Mouse (Mus musculus): ENCODE measurements around the gene 1700029H14Rik. TPM values are rescaled to one million over a fixed set of nuclear protein-coding genes. Genes with fewer than 3 reads are reported as not detected.

The 1700029H14Rik gene
- polyA plus RNA-seq, 1 experiment from 2014 or later: not detected

GRCm38 (mm10) chr8:13507284-13507937 lies 54.9 kb downstream of the 1700029H14Rik start:
- no peaks in the 10 kb centered on the region for H3K36me3 ChIP-seq (ENCODE audit: control insufficient read depth, insufficient read depth, low read length)
- WGBS (ENCODE audit: insufficient replicate concordance): 75% methylated on average over 3 of the region's 3 CpGs
- no peak overlapping the region for H3K4me2 ChIP-seq

DNA sequence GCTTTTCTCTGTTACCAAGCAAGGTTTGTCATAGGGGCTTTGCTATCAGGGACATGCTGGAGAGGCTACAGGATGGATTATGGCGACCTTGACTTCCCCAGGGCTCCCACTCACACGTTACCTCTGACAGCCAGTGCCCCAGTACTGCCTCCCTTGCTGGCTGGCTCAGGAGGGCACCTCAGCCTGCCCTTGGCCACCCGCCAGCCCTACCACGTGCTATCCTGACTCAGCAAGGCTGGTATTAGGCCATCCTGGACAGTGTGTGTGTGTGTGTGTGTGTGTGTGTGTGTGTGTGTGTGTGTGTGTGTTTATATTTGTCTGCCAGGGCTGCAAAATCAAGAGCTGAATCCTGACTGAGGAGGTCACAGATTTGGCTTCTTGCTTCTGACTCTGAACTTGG lies 55.4 kb downstream of the 1700029H14Rik start:
- no peak for ATAC-seq (replicated peaks; ENCODE audit: insufficient number of reproducible peaks, low FRiP score, low TSS enrichment)
- Histone ChIP-seq H3K9me3 (replicated peaks; ENCODE audit: control insufficient read depth, low read length) (no peaks in the 10 kb centered on the region), H3K4me3 (ENCODE audit: low read depth, low read length) (no peak overlapping the region), H3K36me3 (ENCODE audit: control insufficient read depth, insufficient read depth, low read length) (no peaks in the 10 kb centered on the region), H3K9ac (ENCODE audit: low read depth, low read length) (no peak overlapping the region), H3K4me2 (no peak overlapping the region), H3K27me3 (ENCODE audit: control insufficient read depth, insufficient read depth, low read length) (no peaks in the 10 kb centered on the region), H3K27ac (ENCODE audit: low read depth, low read length) (no peak overlapping the region), H3K4me1 (ENCODE audit: control insufficient read depth, insufficient read depth, low read length) (no peaks in the 10 kb centered on the region)
- WGBS (ENCODE audit: insufficient replicate concordance): 38% methylated on average over 4 of the region's 4 CpGs

More at GRCm38 (mm10) chr8:13507284-13507937, 54.9 kb downstream of the 1700029H14Rik start:
- Histone ChIP-seq H3K9me3 (replicated peaks; ENCODE audit: control insufficient read depth, low read length) (no peaks in the 10 kb centered on the region), H3K27me3 (ENCODE audit: control insufficient read depth, insufficient read depth, low read length) (no peaks in the 10 kb centered on the region), H3K4me1 (ENCODE audit: control insufficient read depth, insufficient read depth, low read length) (no peaks in the 10 kb centered on the region), H3K27ac (ENCODE audit: low read depth, low read length) (no peak overlapping the region), H3K4me3 (ENCODE audit: low read depth, low read length) (no peak overlapping the region), H3K9ac (ENCODE audit: low read depth, low read length) (no peak overlapping the region)
- ATAC-seq (replicated peaks; ENCODE audit: insufficient number of reproducible peaks, low FRiP score, low TSS enrichment): no peak

GRCm38 (mm10) chr8:13504894-13505674 lies 57.2 kb downstream of the 1700029H14Rik start:
- no peaks in the 10 kb centered on the region for H3K27me3 ChIP-seq (ENCODE audit: control insufficient read depth, insufficient read depth, low read length)
- no peak for ATAC-seq (replicated peaks; ENCODE audit: insufficient number of reproducible peaks, low FRiP score, low TSS enrichment)
- H3K9ac ChIP-seq (ENCODE audit: low read depth, low read length): no peak overlapping the region
- no peak overlapping the region for H3K27ac ChIP-seq (ENCODE audit: low read depth, low read length)
- no peaks in the 10 kb centered on the region for H3K9me3 ChIP-seq (replicated peaks; ENCODE audit: control insufficient read depth, low read length)
- H3K36me3 ChIP-seq (ENCODE audit: control insufficient read depth, insufficient read depth, low read length): no peaks in the 10 kb centered on the region
- H3K4me1 ChIP-seq (ENCODE audit: control insufficient read depth, insufficient read depth, low read length): no peaks in the 10 kb centered on the region
- H3K4me3 ChIP-seq (ENCODE audit: low read depth, low read length): no peak overlapping the region
- H3K4me2 ChIP-seq: no peak overlapping the region

DNA sequence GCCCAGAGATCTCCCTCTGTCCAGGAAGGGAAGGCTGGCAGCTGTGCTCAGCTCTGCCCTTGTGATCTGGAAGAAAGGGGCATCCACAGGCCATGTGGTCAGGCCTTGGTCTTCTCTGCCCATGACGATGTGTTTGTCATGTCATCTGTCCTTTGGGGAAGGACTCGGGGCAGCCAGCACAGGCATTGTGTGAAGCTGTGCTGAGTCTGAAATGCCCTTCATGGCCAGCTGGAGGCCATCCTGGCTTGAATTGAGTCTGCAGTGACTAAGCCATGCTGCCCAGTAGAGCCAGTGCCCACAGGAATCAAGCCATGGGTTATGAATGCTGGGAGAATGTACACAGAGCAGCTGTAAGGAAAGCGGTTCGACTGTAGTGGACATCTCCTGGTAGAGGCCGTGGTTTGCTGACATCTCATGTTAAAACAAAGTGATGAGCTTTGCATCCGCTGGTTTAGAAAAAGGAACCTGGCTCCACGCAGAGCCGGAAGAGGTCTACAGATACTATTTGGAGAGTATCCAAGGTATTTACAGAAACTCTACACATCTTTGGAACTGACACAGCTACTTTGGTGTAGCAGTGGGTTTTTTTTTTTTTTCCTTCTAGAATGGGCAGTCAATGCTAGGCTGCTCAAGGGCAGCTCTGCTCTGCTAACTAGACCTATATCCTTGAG lies 58.2 kb downstream of the 1700029H14Rik start:
- H3K4me1 ChIP-seq (ENCODE audit: control insufficient read depth, insufficient read depth, low read length): no peaks in the 10 kb centered on the region
- no peak overlapping the region for H3K9ac ChIP-seq (ENCODE audit: low read depth, low read length)
- H3K27ac ChIP-seq (ENCODE audit: low read depth, low read length): no peak overlapping the region
- H3K27me3 ChIP-seq (ENCODE audit: control insufficient read depth, insufficient read depth, low read length): no peaks in the 10 kb centered on the region
- H3K9me3 ChIP-seq (replicated peaks; ENCODE audit: control insufficient read depth, low read length): no peaks in the 10 kb centered on the region
- H3K36me3 ChIP-seq (ENCODE audit: control insufficient read depth, insufficient read depth, low read length): no peaks in the 10 kb centered on the region
- 76% methylated on average over 8 of the region's 8 CpGs for WGBS (ENCODE audit: insufficient replicate concordance)
- no peak overlapping the region for H3K4me3 ChIP-seq (ENCODE audit: low read depth, low read length)
- no peak overlapping the region for H3K4me2 ChIP-seq
- ATAC-seq (replicated peaks; ENCODE audit: insufficient number of reproducible peaks, low FRiP score, low TSS enrichment): no peak

DNA sequence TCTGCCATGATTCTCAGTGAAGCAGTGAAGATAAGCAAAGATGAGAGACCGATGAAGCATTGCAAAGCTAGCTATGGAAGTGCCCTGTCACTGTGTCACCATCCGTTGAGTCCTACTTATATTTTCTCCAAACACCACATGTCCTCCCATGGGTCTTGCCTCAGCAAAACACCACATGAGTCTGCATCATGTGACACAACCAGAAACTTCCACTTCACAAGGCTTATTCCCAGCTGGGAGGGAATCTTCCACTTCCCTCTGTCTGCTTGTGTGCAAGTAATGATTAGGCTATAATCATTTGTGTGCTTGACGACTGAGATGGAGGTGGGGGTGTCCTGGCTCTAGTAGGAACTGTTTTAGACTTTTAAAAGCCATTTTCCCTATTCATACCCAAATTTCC lies 61.0 kb downstream of the 1700029H14Rik start:
- H3K4me2 ChIP-seq: no peak overlapping the region
- no peaks in the 10 kb centered on the region for H3K4me1 ChIP-seq (ENCODE audit: control insufficient read depth, insufficient read depth, low read length)
- ATAC-seq (replicated peaks; ENCODE audit: insufficient number of reproducible peaks, low FRiP score, low TSS enrichment): no peak
- H3K27ac ChIP-seq (ENCODE audit: low read depth, low read length): no peak overlapping the region
- no peak overlapping the region for H3K9ac ChIP-seq (ENCODE audit: low read depth, low read length)
- H3K27me3 ChIP-seq (ENCODE audit: control insufficient read depth, insufficient read depth, low read length): no peaks in the 10 kb centered on the region
- H3K9me3 ChIP-seq (replicated peaks; ENCODE audit: control insufficient read depth, low read length): no peaks in the 10 kb centered on the region
- WGBS (ENCODE audit: insufficient replicate concordance): 75% methylated on average over 3 of the region's 3 CpGs
- H3K36me3 ChIP-seq (ENCODE audit: control insufficient read depth, insufficient read depth, low read length): no peaks in the 10 kb centered on the region
- no peak overlapping the region for H3K4me3 ChIP-seq (ENCODE audit: low read depth, low read length)

Other genes with a start within 250 kb of the 1700029H14Rik start
- gene Tfdp1, start 223.7 kb downstream of the 1700029H14Rik start, polyA plus RNA-seq (2014; fragmentation: Nextera tagmentation; extraction: Ambion mirVana): 108 and 114 TPM in 2 replicates
- gene Atp4b, start 165.6 kb downstream of the 1700029H14Rik start, polyA plus RNA-seq (2014; fragmentation: Nextera tagmentation; extraction: Ambion mirVana): 0.21 TPM in 1 of 2 replicates, not detected in the other
- 0.04 and 0.06 TPM in 2 replicates for gene Grk1, start 157.4 kb downstream of the 1700029H14Rik start, polyA plus RNA-seq (2014; fragmentation: Nextera tagmentation; extraction: Ambion mirVana)
- 0.25 and 0.33 TPM in 2 replicates for gene Tmem255b, start 127.3 kb downstream of the 1700029H14Rik start, polyA plus RNA-seq (2014; fragmentation: Nextera tagmentation; extraction: Ambion mirVana)
- 12.4 and 17.7 TPM in 2 replicates for gene Gas6, start 68.0 kb downstream of the 1700029H14Rik start, polyA plus RNA-seq (2014; fragmentation: Nextera tagmentation; extraction: Ambion mirVana)
- 26.3 and 36.3 TPM in 2 replicates for gene Rasa3, start 115.1 kb upstream of the 1700029H14Rik start, polyA plus RNA-seq (2014; fragmentation: Nextera tagmentation; extraction: Ambion mirVana)
- gene Cfap97d2, start 143.4 kb upstream of the 1700029H14Rik start, polyA plus RNA-seq (2014; fragmentation: Nextera tagmentation; extraction: Ambion mirVana): not detected in 2 replicates
- gene Cdc16, start 195.2 kb upstream of the 1700029H14Rik start, polyA plus RNA-seq (2014; fragmentation: Nextera tagmentation; extraction: Ambion mirVana): 154 and 160 TPM in 2 replicates
- 27.4 and 28.1 TPM in 2 replicates for gene Upf3a, start 223.2 kb upstream of the 1700029H14Rik start, polyA plus RNA-seq (2014; fragmentation: Nextera tagmentation; extraction: Ambion mirVana)

Measured in heart, embryonic 11.5 days (tissue).